Mouse (Mus musculus) cerebellum, postnatal 14 days (tissue): ENCODE measurements around the gene Olfr378.

ENCODE experiments used
- DNase-seq, 2 experiments: peaks; one replicate each; pipeline ENCODE4 v3.0.0; 2021; ENCODE audit warnings: mixed read lengths in 2 of 2

Gene Olfr378

GRCm38 (mm10) chr11:73428377-73428776 is at the start of gene Olfr378:
TSS of gene Olfr378 (minus strand) at chr11:73428477.
- no peak for DNase-seq

GRCm38 (mm10) chr11:73457408-73457807 is 29.1 kb upstream of the Olfr378 start, which contains the start of gene Olfr380:
TSS of gene Olfr380 (minus strand) at chr11:73457508.
- no peak for DNase-seq

DNA sequence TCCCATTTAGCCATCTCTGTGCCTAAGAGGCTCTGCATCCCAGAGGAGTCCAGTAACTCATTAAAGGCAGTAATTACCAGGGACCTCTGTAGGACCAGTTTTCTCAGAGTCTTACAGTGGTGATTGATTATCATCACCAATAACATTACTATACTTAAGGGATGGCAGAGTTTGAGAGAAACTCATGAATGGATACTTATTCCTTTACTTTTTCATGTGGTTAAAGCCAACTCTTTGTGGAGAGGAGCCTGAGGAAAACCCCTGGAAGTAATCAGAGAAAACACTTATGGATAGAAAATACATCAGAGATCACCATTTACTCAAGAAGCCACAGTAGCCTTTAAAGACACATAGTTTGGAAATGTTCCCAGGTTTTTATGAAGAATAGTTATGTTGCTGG is 28.8 kb downstream of the Olfr378 start, which contains the start of gene Olfr1:
Gene Olfr1, minus strand, starts transcription at position 101 of the 400 bp plus-strand sequence.
- no peak for DNase-seq

DNA sequence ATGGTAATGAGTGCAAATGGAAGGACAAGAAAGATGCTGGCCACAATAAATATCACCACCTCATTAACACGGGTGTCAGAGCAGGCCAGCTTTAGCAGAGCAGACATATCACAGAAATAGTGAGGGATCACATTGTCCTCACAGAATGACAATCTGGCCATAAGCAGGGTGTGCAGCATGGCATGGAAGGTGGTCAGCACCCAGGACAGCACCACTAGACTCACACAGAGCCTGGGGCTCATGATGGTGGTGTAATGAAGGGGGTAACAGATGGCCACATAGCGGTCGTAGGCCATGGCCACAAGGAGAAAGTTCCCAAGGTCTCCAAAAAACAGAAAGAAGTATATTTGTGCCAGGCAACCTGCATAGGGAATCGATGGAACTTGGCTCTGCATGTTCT is 32.9 kb downstream of the Olfr378 start:
- no peak for DNase-seq
